Mouse (Mus musculus) cerebellum, postnatal 4 days (tissue): ENCODE results near the gene Hnrnpab.

Experiments
- DNase-seq, 2 experiments: peaks; one replicate each; pipeline ENCODE4 v3.0.0; 2022; ENCODE audit warnings: low spot score in 2 of 2, mixed read lengths in 1 of 2

Hnrnpab gene

DNA sequence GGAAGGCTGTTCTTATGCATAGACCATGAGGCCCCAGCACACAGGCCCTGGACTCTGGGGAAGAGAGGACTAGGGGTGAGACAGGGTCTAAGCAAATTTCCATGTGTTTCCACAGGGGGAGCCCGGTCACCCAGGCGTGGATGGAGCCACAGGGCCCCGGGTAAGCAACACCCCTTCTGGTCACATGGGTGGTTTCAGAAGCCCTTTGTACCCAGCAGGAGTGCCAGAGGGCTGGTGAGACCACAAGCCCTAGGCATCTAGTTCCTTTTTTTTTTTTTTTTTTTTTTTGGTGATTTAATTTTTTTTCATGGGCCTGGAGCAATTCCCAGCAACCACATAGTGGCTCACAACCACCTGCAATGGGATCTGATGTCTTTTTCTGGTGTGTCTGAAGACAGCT, 41.6 kb downstream of the Hnrnpab start:
- no peak for DNase-seq

DNA sequence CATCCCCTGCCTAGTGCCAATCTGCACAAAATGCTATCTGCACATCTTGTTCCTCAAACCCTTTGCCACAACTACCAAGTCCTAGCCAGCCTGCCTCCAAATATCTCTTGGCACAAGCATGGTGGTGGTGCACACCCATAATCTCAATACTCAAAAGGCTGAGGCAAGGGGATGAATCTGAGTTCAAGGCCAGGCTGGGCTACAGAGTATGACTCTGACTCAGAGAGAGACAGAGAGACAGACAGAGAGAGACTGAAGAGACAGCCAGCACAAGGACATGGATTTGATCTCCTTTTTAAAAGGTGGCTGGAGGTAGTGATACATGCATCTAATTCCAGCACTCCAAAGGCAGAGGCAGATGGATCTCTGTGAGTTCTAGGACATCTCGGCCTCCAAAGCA, 43.4 kb downstream of the Hnrnpab start:
- no peak for DNase-seq

GRCm38 (mm10) chr11:51555066-51555465, 51.6 kb downstream of the Hnrnpab start:
- no peak for DNase-seq

DNA sequence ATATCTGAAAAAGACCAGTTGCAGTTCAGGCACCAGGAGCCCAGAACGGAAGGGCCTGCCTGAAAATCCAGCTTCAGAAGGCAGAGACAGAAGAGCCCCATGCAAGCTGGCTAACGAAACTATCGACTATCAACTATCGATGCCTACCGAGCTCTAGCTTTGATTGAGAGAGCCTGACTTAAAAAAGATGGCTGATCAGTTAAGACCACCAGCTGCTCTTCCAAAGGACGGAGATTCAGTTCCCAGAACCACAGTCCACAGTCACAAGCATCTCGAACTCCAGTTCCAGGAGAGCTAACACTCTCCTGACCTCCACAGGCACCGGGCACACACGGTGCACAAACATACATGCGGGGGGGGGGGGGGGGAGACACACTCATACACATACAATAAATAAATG, 52.1 kb downstream of the Hnrnpab start:
- DNase-seq = no peak

- DNase-seq = no peak
Measured at GRCm38 (mm10) chr11:51552091-51552490, 54.6 kb downstream of the Hnrnpab start.

DNA sequence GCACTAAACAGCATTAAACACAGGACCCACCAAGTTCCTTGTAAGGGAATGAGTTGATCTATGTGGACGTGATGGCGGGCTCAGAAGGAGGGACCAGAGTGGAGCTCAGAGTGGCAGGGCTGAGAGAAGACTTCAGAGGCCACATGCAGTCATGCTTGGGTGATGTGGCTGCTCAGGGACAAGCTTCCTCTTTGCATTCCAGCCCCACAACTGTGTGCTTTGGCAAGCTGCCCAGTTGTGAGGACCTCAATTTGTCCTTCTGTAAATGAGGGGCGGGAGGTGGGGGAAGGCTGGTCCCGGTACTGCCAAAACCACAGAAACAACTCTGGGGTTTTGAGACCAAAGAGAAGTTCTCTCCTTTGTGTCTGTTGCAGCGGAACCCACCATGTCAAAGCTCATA, 55.4 kb downstream of the Hnrnpab start:
- no peak for DNase-seq
